Mouse (Mus musculus) neutrophil, adult 83 days (primary cell): ENCODE results near the gene Cdh23. TPM values are rescaled to one million over a fixed set of nuclear protein-coding genes. Genes with fewer than 3 reads are reported as not detected.

ENCODE experiments used
- total RNA-seq, 2 experiments: library from RNA; stranded (reverse); gene quantifications; one replicate each; pipeline ENCODE4 v1.2.4; 2023

Gene Cdh23
- 1 to 10 TPM; 1.6 to 1.7 TPM for total RNA-seq

GRCm38 (mm10) chr10:60696390-60696789, at the start of gene Cdh23:
Gene Cdh23 (minus strand): TSS chr10:60696490.

GRCm38 (mm10) chr10:60399449-60399848, 296.8 kb downstream of the Cdh23 start, which contains the start of gene Gm17455:
Gene Gm17455 (plus strand): TSS chr10:60399726.

GRCm38 (mm10) chr10:60346701-60347405, 349.4 kb downstream of the Cdh23 start, which contains the start of gene Vsir:
Gene Vsir (plus strand): TSS chr10:60346851.

GRCm38 (mm10) chr10:60277207-60278005, 418.9 kb downstream of the Cdh23 start, which contains the start of gene Psap:
Gene Psap (plus strand): TSS chr10:60277627.

Other genes with a start within 250 kb of the Cdh23 start
- gene Slc29a3, start 56.3 kb upstream of the Cdh23 start, total RNA-seq: 10 to 100 TPM; 29.3 to 30.2 TPM
- under 1 TPM; 0.31 to 0.50 TPM for gene Unc5b, start 135.1 kb upstream of the Cdh23 start, total RNA-seq